Mouse (Mus musculus) embryonic facial prominence, embryonic 14.5 days (tissue): ENCODE data around the gene Slc36a4. TPM values are rescaled to one million over a fixed set of nuclear protein-coding genes. Genes with fewer than 3 reads are reported as not detected.
A peak's percentile ranks its signal among the peaks of the same experiment; 100 is the strongest.

Source experiments
- ATAC-seq: fragments of 200-750 bp; cut with Nextera tagmentation; 2 replicates; pipeline ENCODE4 v1.8.0; 2017; ENCODE audit warnings: low read depth, moderate number of reproducible peaks, moderate TSS enrichment
- DNase-seq: peaks from one replicate; pipeline ENCODE4 v3.0.0-alpha.2; 2015; ENCODE audit warnings: low spot score
- H3K27ac ChIP-seq: fragments of 300-500 bp; sonication (generic); replicated peaks from 2 replicates; pipeline ENCODE4 v1.5.1; 2014; ENCODE audit warnings: low read depth, mild to moderate bottlenecking, low read length, moderate library complexity
- H3K27me3 ChIP-seq: fragments of 300-500 bp; sonication (generic); replicated peaks from 2 replicates; pipeline ENCODE4 v1.6.1; 2014; ENCODE audit warnings: low read length; ENCODE audit not compliant: control insufficient read depth, insufficient read depth
- H3K36me3 ChIP-seq: fragments of 300-500 bp; sonication (generic); 2 replicates; pipeline ENCODE4 v1.6.1; 2014; ENCODE audit warnings: low read length, mixed read lengths; ENCODE audit not compliant: control insufficient read depth, insufficient read depth
- H3K4me1 ChIP-seq: fragments of 300-500 bp; sonication (generic); 2 replicates; pipeline ENCODE4 v1.6.1; 2014; ENCODE audit warnings: antibody characterized with exemption, low read length; ENCODE audit not compliant: control insufficient read depth, insufficient read depth
- H3K4me2 ChIP-seq: fragments of 300-500 bp; sonication (generic); 2 replicates; pipeline ENCODE4 v1.6.1; 2014; ENCODE audit warnings: low read depth, mild to moderate bottlenecking, low read length, moderate library complexity, mixed read lengths
- H3K4me3 ChIP-seq: fragments of 300-500 bp; sonication (generic); 2 replicates; pipeline ENCODE4 v1.5.1; 2014; ENCODE audit warnings: low read depth, mild to moderate bottlenecking, low read length
- H3K9ac ChIP-seq: fragments of 300-500 bp; sonication (generic); 2 replicates; pipeline ENCODE4 v1.6.1; 2014; ENCODE audit warnings: low read depth, mild to moderate bottlenecking, low read length, moderate library complexity, mixed read lengths
- H3K9me3 ChIP-seq: fragments of 300-500 bp; sonication (generic); 2 replicates; pipeline ENCODE4 v1.6.1; 2016; ENCODE audit warnings: low read length; ENCODE audit not compliant: control insufficient read depth
- WGBS: fragments of 180-500 bp; shearing (Covaris S2); extraction: QIAGEN DNeasy Blood & Tissue Kit; methylation state at CpG from one replicate; pipeline ENCODE4 v1.1.7; 2014; 5-methylcytosine and 5-hydroxymethylcytosine counted together
- polyA plus RNA-seq: library from polyadenylated mRNA; unstranded; fragments of >200 nt; fragmentation: Nextera tagmentation; extraction: Ambion mirVana; gene quantifications from 2 replicates; pipeline ENCODE4 v1.2.1, GENCODE M21; 2014

Slc36a4 gene
- polyA plus RNA-seq, 1 experiment from 2014 or later: 23.1 TPM

DNA sequence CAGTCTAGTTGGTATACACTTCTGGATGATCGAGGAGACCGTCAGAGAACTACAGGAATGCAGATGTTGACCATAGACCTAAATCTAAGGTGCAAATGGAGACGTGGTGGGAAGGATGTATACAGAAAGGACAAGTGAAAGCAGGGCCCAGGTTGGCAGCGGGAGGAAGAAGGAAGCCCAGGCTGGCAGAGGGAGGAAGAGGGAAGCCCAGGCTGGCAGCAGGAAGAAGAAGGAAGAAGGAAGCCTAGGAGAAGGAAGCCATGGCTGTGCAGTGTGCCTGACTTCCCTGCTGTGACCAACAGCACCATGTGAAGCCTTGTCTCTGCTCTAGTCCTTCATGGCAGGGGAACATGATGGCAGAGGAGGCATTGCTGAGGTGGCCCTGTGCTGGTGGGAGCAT lies 7.8 kb downstream of the Slc36a4 start:
- no peak for ATAC-seq
- no peak overlapping the region for H3K4me2 ChIP-seq
- no peak overlapping the region for H3K9ac ChIP-seq
- 83% methylated on average over 4 of the region's 4 CpGs for WGBS
- no peak for DNase-seq
- H3K27me3 ChIP-seq: no peaks in the 10 kb centered on the region
- H3K27ac ChIP-seq: no peak overlapping the region
- no peaks in the 10 kb centered on the region for H3K9me3 ChIP-seq
- no peaks in the 10 kb centered on the region for H3K4me1 ChIP-seq
- no peak overlapping the region for H3K4me3 ChIP-seq
- H3K36me3 ChIP-seq: peaks cover 11% of the 10 kb centered on the region

DNA sequence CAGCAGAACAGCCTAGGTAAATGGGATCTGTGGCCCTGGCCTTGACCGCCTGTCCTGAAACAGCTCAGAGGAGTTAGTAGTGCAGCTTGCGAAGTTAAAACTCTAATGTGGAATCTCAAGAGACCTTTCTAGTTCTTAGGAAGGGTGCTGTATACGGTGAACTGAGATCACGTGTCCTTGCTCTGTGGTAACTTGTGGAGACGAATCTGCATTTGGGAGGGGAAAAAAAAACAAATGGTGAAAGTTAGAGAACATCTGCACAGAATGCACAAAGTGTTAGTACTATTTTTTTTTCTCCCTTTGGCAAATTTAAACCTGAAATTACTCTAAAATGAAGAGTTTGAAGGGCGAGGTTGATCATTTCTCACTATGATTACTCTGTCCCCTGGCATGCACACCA lies 8.8 kb downstream of the Slc36a4 start:
- H3K9ac ChIP-seq: no peak overlapping the region
- WGBS: 72% methylated on average over 6 of the region's 6 CpGs
- H3K4me2 ChIP-seq: no peak overlapping the region
- peaks cover 19% of the 10 kb centered on the region for H3K36me3 ChIP-seq
- H3K27me3 ChIP-seq: no peaks in the 10 kb centered on the region
- ATAC-seq: no peak
- no peaks in the 10 kb centered on the region for H3K4me1 ChIP-seq
- no peak overlapping the region for H3K4me3 ChIP-seq
- DNase-seq: no peak
- no peaks in the 10 kb centered on the region for H3K9me3 ChIP-seq
- no peak overlapping the region for H3K27ac ChIP-seq

DNA sequence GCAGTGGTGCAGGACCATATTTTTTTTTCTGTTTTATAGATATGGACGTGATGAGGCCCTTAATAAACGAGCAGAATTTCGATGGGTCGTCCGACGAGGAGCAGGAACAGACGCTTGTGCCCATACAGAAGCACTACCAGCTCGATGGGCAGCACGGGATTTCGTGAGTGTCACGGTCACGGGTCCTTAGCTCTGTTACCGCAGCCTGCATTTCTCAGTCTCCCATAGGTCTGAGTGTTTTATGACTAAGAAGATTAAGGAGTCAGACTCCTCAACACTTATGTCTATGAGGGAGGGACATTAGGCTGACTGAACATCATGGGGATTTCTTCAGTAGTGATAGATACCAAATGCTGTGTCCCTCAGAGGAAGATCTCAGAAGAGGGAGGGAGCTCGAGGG lies 10.1 kb downstream of the Slc36a4 start:
- ATAC-seq (no peak), DNase-seq (no peak)
- WGBS: 89% methylated on average over 14 of the region's 14 CpGs
- H3K36me3 ChIP-seq: peaks cover 31% of the 10 kb centered on the region
- no peaks in the 10 kb centered on the region for H3K27me3 ChIP-seq
- H3K4me1 ChIP-seq: no peaks in the 10 kb centered on the region
- no peaks in the 10 kb centered on the region for H3K9me3 ChIP-seq
- H3K4me3 ChIP-seq: no peak overlapping the region
- H3K27ac ChIP-seq: no peak overlapping the region
- no peak overlapping the region for H3K4me2 ChIP-seq
- no peak overlapping the region for H3K9ac ChIP-seq

DNA sequence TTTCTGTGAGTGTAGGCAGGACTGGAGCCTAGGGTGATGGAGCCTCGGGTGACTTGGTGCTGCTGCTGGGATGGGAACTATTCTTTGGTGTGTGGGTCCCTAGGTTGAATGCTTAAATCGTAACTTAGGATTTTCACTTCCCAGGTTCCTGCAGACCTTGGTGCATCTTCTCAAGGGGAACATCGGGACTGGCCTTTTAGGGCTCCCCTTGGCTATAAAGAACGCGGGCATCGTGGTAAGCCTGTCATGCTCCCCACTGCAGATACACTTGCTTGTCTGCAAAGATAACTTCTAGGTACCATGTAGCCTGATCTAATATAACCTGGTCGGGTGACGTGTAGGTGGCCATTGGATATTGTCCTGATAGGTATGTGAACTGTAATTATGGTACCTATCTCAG lies 11.0 kb downstream of the Slc36a4 start:
- no peaks in the 10 kb centered on the region for H3K4me1 ChIP-seq
- 92% methylated on average over 8 of the region's 8 CpGs for WGBS
- no peak overlapping the region for H3K9ac ChIP-seq
- no peak for DNase-seq
- H3K4me2 ChIP-seq: no peak overlapping the region
- no peaks in the 10 kb centered on the region for H3K9me3 ChIP-seq
- H3K36me3 ChIP-seq: peaks cover 40% of the 10 kb centered on the region
- H3K27me3 ChIP-seq: no peaks in the 10 kb centered on the region
- no peak overlapping the region for H3K4me3 ChIP-seq
- no peak for ATAC-seq
- H3K27ac ChIP-seq: no peak overlapping the region

DNA sequence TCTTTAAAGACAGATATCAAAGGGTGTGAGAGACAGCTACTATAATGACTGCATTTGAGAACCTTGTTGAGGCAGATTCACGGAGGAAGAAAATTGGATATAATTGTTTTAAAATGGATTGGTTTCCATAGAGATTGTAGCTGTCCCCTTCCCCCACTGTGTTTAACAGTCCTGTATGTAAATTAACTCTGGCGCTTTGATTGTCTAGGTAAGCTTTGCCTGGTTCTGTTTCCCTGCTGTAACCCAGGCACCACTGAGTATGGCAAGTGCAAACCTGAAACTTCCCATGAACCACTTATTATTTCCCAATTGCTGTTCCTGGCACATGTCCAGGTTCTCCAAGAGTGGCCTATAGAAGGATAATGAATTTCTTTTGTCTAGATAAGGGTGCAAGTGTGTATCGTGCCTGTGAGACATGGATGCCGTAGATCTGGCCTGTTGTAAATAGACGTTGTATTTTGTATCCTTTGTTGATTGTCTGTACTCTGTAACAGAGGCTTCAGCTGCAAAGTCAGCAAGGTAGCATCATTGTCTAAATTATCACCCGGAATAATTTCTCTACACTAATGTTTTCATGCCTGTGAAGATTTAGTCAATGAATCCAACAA lies 11.8 kb downstream of the Slc36a4 start:
- no peak overlapping the region for H3K4me3 ChIP-seq
- no peaks in the 10 kb centered on the region for H3K9me3 ChIP-seq
- no peak overlapping the region for H3K27ac ChIP-seq
- no peak overlapping the region for H3K4me2 ChIP-seq
- DNase-seq (peak; percentile 42), ATAC-seq (peak; percentile 41)
- H3K9ac ChIP-seq: no peak overlapping the region
- 61% methylated on average over 6 of the region's 6 CpGs for WGBS
- peaks cover 40% of the 10 kb centered on the region for H3K36me3 ChIP-seq
- no peaks in the 10 kb centered on the region for H3K27me3 ChIP-seq
- no peaks in the 10 kb centered on the region for H3K4me1 ChIP-seq

GRCm38 (mm10) chr9:15722506-15722905 lies 13.0 kb downstream of the Slc36a4 start:
- no peak overlapping the region for H3K9ac ChIP-seq
- no peak overlapping the region for H3K4me3 ChIP-seq
- peaks cover 50% of the 10 kb centered on the region for H3K36me3 ChIP-seq
- no peak overlapping the region for H3K27ac ChIP-seq
- ATAC-seq (no peak), DNase-seq (no peak)
- no peaks in the 10 kb centered on the region for H3K9me3 ChIP-seq
- no peaks in the 10 kb centered on the region for H3K4me1 ChIP-seq
- H3K4me2 ChIP-seq: no peak overlapping the region
- WGBS: 93% methylated on average over 8 of the region's 8 CpGs
- no peaks in the 10 kb centered on the region for H3K27me3 ChIP-seq

DNA sequence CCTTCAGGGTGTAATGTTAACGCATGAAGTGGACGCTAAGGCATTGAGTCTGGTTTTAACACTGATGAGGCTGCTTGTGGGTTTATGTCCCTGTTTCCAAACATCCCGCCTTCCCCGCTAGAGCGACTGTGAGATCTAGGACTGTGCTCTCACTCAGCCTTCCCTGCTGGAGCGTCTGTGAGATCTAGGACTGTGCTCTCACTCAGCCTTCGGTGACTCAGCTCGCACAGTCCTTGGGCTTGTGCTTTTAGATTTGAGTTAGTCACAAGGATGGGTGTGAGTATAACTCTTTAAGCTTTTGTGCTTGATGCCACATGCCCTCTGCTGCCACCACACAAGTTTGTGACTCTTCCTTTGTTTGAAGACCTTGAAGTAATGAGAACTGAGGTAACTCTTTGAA lies 17.6 kb downstream of the Slc36a4 start:
- no peak overlapping the region for H3K4me3 ChIP-seq
- no peak overlapping the region for H3K4me2 ChIP-seq
- no peaks in the 10 kb centered on the region for H3K9me3 ChIP-seq
- no peaks in the 10 kb centered on the region for H3K27me3 ChIP-seq
- ATAC-seq (no peak), DNase-seq (no peak)
- no peaks in the 10 kb centered on the region for H3K4me1 ChIP-seq
- H3K9ac ChIP-seq: no peak overlapping the region
- WGBS: 96% methylated on average over 8 of the region's 8 CpGs
- H3K27ac ChIP-seq: no peak overlapping the region
- H3K36me3 ChIP-seq: peaks cover 80% of the 10 kb centered on the region

DNA sequence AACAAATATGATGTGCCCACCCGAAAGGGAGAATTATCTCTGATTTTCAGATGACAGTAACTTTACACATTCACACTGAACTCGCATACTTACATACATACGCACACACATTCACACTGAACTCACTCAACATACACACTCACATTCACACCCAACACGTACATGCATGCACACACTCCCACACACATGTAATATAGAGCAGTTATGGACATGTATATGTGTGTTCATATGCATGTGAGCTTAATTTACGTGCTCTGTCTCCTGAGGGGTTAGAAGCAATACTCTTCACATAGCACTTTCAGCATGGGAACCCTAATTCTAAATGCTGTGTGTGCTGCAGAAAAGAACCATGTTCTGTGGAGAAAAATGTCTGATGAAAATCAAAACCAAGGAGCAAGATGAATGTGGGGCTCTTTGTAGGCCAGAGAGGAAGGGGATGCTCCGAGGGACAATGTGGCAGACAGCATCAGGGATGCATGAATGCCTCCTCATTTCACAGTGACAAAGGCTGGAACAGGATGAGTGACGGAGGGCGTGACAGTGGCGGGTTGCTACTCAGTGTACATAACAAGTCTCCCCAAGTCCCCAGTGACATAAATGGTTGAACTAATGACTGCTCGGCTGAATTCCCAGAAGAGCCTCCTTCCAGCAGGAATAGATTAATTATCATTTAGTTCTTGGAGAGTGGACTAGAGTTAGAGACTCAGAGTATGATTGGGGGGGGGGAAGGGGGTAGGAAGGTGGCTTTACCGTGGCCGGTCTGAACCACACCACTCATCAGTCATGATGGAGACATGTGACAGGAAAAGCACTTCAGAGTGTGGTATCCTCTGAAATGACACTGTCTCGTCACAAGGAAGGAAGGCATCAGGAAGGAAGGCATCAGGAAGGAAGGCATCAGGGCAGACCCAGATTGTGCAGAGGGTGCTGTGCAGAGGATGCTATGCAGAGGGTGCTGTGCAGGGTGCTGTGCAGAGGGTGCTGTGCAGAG lies 22.5 kb downstream of the Slc36a4 start:
- peaks cover 68% of the 10 kb centered on the region for H3K36me3 ChIP-seq
- ATAC-seq (peak; percentile 79), DNase-seq (peak; percentile 51)
- no peak overlapping the region for H3K4me3 ChIP-seq
- 72% methylated on average over 13 of the region's 13 CpGs for WGBS
- no peak overlapping the region for H3K4me2 ChIP-seq
- H3K27ac ChIP-seq: no peak overlapping the region
- H3K9ac ChIP-seq: no peak overlapping the region
- no peaks in the 10 kb centered on the region for H3K9me3 ChIP-seq
- H3K27me3 ChIP-seq: no peaks in the 10 kb centered on the region
- H3K4me1 ChIP-seq: no peaks in the 10 kb centered on the region
